Mouse (Mus musculus) mouse trophoblast stem cell (cell line): ENCODE data around the gene Plcb3.
"Not testable (repeated sequence)": the region's sequence is repeated elsewhere in the genome, so short reads cannot be mapped to it uniquely, and the experiment has no call there.

ENCODE experiments used
- in situ Hi-C, 2 experiments: fragments of 300-500 bp; cut with MseI, MboI; formaldehyde crosslinking; loops; 2 replicates in 1 of 2; 3 replicates in 1 of 2; pipeline ENCODE4 v1.15.1; 2025

Plcb3 gene

GRCm38 (mm10) chr19:6991166-6991565 is 14.9 kb upstream of the Plcb3 start:
- in situ Hi-C loops = not testable (repeated sequence)

GRCm38 (mm10) chr19:6990712-6991111 is 14.4 kb upstream of the Plcb3 start:
- in situ Hi-C loops = no loop called here

GRCm38 (mm10) chr19:6989251-6989650 is 13.0 kb upstream of the Plcb3 start:
- in situ Hi-C loops = no loop called here

- in situ Hi-C loops = no loop called here
Observed at GRCm38 (mm10) chr19:6987904-6988285, 11.6 kb upstream of the Plcb3 start.

GRCm38 (mm10) chr19:6987061-6987903 is 11.0 kb upstream of the Plcb3 start, which contains the start of gene Vegfb:
Vegfb (minus strand) TSS chr19:6987651.
- in situ Hi-C loops = no loop called here

- in situ Hi-C loops = no loop called here
Observed at GRCm38 (mm10) chr19:6985951-6986708, 9.9 kb upstream of the Plcb3 start.

GRCm38 (mm10) chr19:6985300-6985699 is 9.0 kb upstream of the Plcb3 start:
- in situ Hi-C loops = no loop called here

- in situ Hi-C loops = no loop called here
Observed at GRCm38 (mm10) chr19:6983621-6984020, 7.4 kb upstream of the Plcb3 start.

- in situ Hi-C loops = no loop called here
Observed at GRCm38 (mm10) chr19:6981465-6981864, 5.2 kb upstream of the Plcb3 start.

GRCm38 (mm10) chr19:6980381-6981093 is 4.3 kb upstream of the Plcb3 start, which contains the start of gene Fkbp2:
Fkbp2 (minus strand) TSS chr19:6980501.
- in situ Hi-C loops = no loop called here

GRCm38 (mm10) chr19:6979486-6980380 is 3.5 kb upstream of the Plcb3 start:
- in situ Hi-C loops = no loop called here

- in situ Hi-C loops = no loop called here
Observed at GRCm38 (mm10) chr19:6979001-6979479, 2.8 kb upstream of the Plcb3 start.

GRCm38 (mm10) chr19:6978639-6978974 is 2.3 kb upstream of the Plcb3 start:
- in situ Hi-C loops = no loop called here

GRCm38 (mm10) chr19:6977759-6978638 is 1.7 kb upstream of the Plcb3 start:
- in situ Hi-C loops = no loop called here

- in situ Hi-C loops = no loop called here
Observed at GRCm38 (mm10) chr19:6974211-6975205, 1.8 kb downstream of the Plcb3 start, which contains the start of gene Ppp1r14b. Ppp1r14b (plus strand) TSS chr19:6974968.

- in situ Hi-C loops = no loop called here
Observed at GRCm38 (mm10) chr19:6973581-6974190, 2.6 kb downstream of the Plcb3 start.

GRCm38 (mm10) chr19:6972247-6972917 is 3.9 kb downstream of the Plcb3 start:
- in situ Hi-C loops = no loop called here

- in situ Hi-C loops = no loop called here
Observed at GRCm38 (mm10) chr19:6971644-6972043, 4.6 kb downstream of the Plcb3 start.
